Mouse (Mus musculus) spleen, embryonic (tissue): ENCODE data around the gene Gm21060.
"Not testable (repeated sequence)": the region's sequence is repeated elsewhere in the genome, so short reads cannot be mapped to it uniquely, and the experiment has no call there.

Source experiments
- CTCF ChIA-PET: fragments of 350-600 bp; sonication (Branson Sonifier 250); formaldehyde crosslinking; loops from one replicate; lab custom pipeline; 2022; lab: Charles Lee

Gm21060 gene

GRCm38 (mm10) chr19:61296969-61297368, at the start of gene Gm21060:
TSS of gene Gm21060 (minus strand) at chr19:61297069.
- CTCF ChIA-PET = no interaction called here

- CTCF ChIA-PET = not testable (repeated sequence)
Observed at GRCm38 (mm10) chr19:61320844-61321243, 24.0 kb upstream of the Gm21060 start.

GRCm38 (mm10) chr19:61313185-61313584, 16.3 kb upstream of the Gm21060 start:
- CTCF ChIA-PET = not testable (repeated sequence)

DNA sequence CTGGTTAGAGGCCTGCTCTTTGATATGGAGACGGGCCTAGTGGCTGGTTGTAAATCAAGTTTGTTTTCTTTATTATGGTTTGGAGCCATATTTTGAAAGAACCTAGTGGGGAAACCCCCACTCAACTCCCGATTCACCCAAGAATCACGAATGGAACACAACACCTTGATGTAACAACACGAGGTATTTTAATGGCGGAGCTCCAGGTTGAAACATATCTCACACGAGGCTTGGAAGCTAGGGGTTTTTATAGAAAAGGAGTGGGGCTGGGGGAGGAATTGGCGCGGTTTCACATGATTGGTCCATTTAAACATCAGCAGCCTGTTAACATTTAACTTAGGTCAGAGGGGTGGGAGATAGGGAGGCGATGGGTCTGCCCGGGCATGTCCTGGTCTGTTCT, 15.5 kb upstream of the Gm21060 start:
- CTCF ChIA-PET = not testable (repeated sequence)

GRCm38 (mm10) chr19:61308083-61308482, 11.2 kb upstream of the Gm21060 start:
- CTCF ChIA-PET = not testable (repeated sequence)

GRCm38 (mm10) chr19:61285033-61285432, 11.8 kb downstream of the Gm21060 start:
- CTCF ChIA-PET = not testable (repeated sequence)

GRCm38 (mm10) chr19:61283581-61283980, 13.3 kb downstream of the Gm21060 start:
- CTCF ChIA-PET = no interaction called here

DNA sequence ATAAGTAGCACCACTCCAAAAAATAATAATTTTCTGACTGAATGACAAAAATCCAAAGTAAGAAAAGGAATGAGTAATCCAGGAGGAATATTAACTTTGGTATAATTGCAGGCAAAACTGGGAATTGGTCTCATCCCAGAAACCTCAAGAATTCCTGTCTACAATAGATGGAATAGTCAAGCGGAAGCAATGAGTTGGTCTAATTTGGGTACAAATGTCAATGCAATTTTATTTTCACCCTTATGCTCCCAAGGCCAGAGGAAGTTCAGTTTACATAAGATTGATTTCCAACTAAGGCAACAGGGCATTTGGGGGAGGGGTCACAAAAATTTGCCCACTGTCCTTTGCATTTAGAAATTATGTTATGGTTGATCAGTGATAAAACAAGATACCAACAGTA, 21.4 kb downstream of the Gm21060 start:
- CTCF ChIA-PET = no interaction called here

DNA sequence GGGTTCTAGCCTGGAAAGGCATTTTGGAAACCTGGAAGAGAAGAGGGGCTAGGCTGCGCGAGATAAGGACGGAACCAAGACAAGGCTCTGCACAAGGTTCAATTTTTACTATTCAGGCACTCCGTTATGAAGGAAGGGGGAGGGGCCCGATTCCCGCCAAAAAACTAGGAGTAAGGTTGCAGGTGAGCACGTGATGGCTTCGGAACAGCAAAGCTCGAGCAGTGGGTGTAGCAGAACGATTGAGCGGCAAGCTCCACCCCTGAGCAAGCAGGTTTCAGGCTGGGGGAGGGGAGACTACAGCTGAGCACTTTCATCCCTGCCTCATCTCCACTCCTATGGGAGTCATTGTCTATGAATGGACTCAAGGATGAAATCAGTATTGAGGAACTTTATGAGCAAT, 27.7 kb downstream of the Gm21060 start:
- CTCF ChIA-PET = not testable (repeated sequence)

GRCm38 (mm10) chr19:61267141-61267540, 29.7 kb downstream of the Gm21060 start:
- CTCF ChIA-PET = interaction anchor here (1.1 kb wide), 1 partner anchor 40 kb away, joined by 3 read pairs; no protein-coding TSS in a partner anchor

DNA sequence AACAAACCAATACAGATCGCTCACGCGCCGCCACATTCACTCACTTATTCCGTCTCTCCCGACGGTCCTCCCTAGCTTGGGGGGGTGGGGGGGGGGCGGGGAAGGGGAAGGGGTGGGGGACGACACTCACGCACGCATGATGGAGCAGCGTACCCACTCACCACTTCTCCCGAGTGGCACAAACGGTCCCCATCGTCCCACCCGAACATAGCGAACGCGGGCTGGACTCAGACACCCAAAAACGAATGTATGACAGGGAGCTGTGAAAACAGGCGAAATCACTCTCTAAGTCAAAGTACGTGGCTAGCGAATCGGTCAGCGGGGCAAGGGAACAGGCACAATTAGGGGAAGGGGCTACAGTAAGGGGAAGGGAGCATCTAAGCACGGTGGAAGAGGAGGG, 30.2 kb downstream of the Gm21060 start:
- CTCF ChIA-PET = interaction anchor here (1.0 to 1.1 kb wide), 2 partner anchors 40 to 69 kb away, joined by 3 read pairs; no protein-coding TSS in a partner anchor

DNA sequence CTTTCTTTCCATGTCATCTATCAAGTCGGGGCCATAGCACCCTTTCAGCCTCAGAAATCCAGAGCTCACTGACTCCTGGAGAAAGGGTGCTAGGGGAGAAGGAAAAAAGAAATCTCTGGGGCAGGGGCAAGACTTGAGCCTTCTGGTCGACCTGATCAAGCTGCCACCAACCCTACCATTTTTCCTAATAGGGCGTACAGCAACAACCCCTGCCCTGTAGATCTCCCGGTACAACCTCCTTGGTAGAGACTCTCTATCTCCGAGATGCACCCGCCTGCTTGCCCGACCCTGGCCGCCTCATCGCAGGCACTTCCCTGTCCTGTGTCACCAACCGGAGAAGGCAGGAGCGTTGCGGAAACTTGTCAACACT, 30.6 kb downstream of the Gm21060 start:
- CTCF ChIA-PET = interaction anchor here (1.0 to 1.1 kb wide), 2 partner anchors 39 to 68 kb away, joined by 3 read pairs; no protein-coding TSS in a partner anchor

DNA sequence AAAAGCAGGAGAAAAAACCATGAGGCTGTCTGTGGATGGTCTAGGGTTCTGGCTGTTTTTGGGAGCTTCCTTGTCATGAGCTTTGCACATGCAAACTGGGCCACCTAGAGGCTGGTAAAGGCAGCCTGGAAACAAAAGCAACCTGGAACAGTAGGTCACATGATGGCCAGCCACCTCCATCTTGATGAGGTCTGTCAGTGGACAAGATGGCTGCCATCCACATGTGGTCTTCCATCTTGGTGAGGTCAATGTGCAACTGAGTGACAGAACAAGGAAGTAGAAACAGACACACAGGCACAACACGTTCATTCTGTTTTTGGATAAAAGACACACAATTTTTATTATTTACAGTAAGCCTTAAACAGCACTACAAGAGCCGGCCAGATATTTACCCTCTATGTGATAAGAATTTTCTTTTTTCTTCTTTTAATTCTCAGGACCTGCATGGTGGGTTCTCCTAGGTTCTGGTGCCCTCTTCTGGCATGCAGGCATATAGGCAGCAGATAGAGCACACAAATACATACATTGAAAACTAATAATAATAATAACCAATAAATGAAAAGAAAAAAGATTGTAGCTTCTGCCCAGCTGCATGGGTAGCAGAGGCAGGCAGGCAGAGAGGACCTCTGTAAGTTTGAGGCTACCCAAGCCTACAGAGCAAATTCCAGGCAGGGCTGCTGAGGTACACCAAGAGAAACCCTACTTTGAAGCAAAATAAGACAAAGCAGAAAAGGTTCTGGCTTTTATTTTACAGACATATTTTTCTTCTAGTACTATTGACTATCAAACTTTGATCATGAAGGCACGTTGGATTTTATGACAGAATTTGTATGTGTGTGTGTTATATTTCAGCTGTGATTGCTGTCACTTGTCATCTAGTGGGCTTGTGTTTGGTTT, 31.3 kb downstream of the Gm21060 start:
- CTCF ChIA-PET = interaction anchor here (0.9 to 1.1 kb wide), 3 partner anchors 39 to 68 kb away, joined by 3 read pairs; no protein-coding TSS in a partner anchor

- CTCF ChIA-PET = interaction anchor here (0.9 kb wide), 1 partner anchor 65 kb away, joined by 3 read pairs; no protein-coding TSS in a partner anchor
Observed at GRCm38 (mm10) chr19:61264933-61265332, 31.9 kb downstream of the Gm21060 start.

- CTCF ChIA-PET = no interaction called here
Observed at GRCm38 (mm10) chr19:61264227-61264626, 32.6 kb downstream of the Gm21060 start.

DNA sequence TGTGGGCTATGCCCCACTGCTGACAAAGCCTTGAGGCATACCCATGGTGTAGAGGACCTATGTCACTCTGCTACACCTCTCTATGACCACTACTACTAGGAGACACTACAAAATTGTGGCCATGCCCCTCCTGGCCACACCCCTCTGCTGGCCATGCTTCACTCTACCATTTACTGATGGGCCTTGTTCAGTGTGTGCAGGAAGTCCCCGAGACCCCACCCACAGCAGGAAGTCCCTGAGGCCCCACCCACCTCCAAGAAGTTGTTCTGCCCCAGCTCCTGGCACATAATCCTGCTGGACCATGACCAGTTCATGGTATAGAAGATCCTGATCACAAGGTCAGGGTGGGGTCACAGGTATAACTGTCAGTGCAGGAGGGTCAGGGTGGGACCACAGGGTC, 35.6 kb downstream of the Gm21060 start:
- CTCF ChIA-PET = no interaction called here

DNA sequence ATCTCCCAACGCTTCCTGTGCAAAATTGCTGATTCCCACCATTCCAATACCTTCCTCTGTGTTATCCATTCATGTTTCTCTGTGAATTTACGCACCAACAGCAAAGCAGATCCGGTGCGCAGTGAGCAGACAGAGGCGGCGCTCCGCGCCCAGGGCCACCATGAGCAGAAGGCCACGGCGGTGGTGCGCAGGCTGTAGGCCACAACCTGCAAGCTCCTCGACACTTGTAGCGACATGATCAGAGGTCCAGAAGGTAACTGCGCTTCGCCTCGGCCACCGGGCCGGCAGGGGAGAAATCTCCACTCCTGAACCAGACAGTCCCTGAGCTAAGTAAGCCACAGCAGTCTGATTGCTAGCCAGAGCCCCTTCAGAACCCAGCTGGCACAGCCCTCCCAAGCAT, 39.1 kb downstream of the Gm21060 start:
- CTCF ChIA-PET = no interaction called here

GRCm38 (mm10) chr19:61256166-61256887, 40.5 kb downstream of the Gm21060 start:
- CTCF ChIA-PET = no interaction called here

DNA sequence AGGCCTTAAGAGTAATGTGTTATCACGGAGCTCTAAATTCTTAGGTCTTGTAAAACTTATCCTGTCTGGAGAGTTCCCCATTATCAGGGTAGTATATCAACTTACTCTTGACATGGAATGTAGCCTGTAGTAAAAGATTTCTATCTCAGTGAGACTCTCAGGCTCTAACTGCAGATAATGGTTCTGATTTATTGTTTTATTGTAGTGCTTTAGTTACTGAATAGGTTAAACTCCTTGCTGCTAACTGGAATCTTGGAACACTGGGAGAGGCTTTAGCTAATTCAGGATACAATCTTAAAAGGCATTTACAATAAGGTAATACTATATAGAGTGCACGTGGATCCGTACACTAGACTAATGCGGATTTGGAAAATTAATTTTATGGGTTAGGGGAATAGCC, 49.5 kb downstream of the Gm21060 start:
- CTCF ChIA-PET = not testable (repeated sequence)
